Mouse (Mus musculus) inflammation-experienced regulatory T-cells, adult 6 months (primary cell): Measurements from ENCODE around the gene Tmcc3. TPM values are rescaled to one million over a fixed set of nuclear protein-coding genes. Genes with fewer than 3 reads are reported as not detected.

Experiments used
- ATAC-seq: one replicate; pipeline ENCODE4 v1.8.0; 2017
- polyA plus RNA-seq, 3 experiments: library from polyadenylated mRNA; unstranded; fragments of 100-300 nt; shearing (Covaris generic); gene quantifications; one replicate each; pipeline ENCODE4 v1.2.1; 2017

Gene Tmcc3
- polyA plus RNA-seq, 3 experiments from 2014 or later, result 0.38 to 1.6 (median 1.0) TPM

DNA sequence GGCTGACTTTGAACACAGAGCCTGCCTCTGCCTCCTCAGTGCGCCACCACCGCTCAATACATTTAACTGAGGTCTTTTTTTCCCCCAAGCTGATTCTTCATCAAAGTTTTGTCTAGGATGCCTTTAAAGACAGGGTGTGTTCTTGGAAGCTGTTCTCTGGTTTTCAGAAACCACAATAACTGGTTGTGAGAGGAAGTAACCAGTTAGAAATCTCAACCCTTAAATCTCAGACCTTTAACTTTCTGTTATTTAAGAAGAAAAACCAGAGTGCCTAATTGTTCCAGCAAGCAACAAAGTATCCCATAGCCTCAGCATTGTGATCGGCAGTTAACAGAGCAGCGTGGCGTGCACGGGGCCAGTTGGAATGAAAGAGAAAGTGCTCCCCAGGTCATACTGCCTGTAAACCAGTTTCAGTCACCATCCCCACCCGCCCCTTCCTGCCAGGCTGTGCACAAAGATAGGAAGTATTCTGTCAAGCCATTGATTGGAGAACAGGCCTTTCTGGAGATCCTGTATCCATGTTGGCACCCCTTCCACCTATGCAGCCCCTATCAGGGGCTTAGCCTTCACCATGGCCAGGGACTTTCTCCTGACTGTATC lies 240.3 kb downstream of the Tmcc3 start:
- peak; percentile 87 for ATAC-seq

DNA sequence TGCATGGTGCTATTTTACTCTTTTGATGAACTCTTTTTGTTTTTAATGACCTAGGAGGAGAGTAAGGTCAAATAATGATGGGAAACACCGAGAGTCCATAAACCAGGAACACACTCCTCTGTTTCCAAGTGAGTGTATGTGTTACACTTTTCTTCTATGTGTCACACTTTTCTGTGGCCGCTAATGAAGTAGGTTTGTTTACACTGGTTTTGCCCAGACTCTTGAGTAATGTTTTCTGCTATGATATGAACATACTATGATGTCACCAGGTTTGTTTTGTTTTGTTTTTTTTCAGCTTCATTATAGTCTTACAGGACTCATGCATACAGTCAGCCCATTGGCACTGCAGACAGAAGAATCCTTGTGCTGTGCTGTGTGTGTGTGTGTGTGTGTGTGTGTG lies 243.6 kb downstream of the Tmcc3 start:
- no peak for ATAC-seq

DNA sequence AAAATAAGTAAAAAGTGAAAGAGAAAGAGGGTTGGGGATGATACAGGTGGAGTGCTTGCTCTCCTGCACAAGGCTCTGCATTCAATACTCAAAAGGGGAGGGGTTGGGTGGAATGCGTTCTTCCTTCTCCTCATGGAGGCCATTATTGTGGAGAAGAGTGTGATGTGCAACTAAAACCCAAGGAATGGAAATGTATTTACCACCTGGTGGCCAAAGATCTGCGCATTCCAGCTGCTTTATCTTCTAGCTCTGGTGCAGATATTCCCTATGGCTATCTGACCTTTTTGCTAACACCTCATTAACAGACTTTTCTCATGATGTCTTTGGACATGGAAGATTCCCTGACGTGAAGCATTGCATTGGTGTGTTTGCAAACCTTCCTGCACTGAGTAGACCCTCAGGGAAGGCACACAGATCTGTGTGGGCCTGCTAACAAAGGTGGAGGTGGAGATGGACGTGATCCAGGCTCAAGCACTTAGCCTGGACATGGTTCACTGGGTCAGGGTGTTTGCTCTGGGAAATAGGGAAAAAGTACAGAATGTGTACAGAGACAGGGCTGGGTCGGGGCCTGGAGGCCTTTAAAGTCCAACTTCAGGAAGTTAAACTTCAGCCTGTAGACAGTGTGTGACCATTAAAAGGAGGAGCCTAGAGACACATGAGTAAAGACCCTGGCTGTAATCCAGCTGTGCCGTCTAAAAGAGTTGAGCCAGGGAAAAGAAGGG lies 245.8 kb downstream of the Tmcc3 start:
- no peak for ATAC-seq

DNA sequence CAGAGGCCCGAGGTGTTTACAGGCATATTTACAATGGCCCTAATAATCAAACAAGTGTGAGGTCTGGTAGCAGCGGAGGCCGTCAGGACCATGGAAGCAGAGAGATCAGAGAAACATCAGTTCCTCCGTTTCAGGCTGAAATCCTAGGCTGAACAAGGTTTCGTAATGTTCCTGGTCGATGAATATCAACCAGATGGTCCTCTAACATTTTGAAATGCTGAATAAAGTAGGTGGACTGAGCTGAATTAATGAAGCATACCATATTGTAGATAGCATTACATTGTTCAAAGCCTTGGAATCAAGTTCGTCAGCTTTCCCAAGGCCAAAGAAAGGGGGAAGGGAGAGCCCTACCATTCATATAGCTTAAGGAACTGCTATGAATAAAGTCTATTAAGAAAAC lies 247.1 kb downstream of the Tmcc3 start:
- no peak for ATAC-seq

DNA sequence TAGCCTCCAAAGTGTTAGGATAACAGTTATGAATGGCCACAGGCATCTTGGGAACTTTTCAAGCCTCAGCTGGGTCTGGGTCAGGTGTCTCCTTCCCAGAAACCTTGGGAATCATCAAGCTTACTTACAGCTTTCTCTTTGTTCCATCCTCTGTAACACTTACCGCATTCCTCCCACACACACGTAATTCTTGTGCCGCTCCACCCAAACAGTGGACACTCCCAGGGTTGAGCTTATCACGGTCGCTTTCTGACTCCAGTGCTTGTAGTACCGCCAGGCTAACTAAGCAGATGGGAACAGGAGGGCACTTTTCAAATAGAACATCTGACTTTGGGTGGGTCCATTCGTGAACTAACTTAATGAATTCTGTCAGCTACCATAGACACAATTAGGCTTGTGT lies 249.6 kb downstream of the Tmcc3 start:
- no peak for ATAC-seq

DNA sequence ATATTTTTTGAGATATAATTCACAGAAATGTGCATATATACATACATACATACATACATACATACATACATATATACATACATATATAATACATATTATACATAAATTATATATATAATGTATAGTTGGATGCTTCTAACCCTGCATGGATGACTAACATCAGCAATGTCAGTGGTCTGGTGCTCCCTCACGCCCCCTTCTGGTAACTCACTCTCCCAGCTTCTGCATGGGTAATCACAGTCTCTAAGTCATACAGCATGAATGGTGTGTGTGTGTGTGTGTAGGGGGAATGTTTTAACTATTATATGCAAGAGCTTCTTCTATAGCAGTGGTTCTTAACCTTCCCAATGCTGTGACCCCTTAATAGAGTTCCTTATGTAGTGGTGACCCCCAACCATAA lies 250.4 kb downstream of the Tmcc3 start:
- ATAC-seq, result no peak

DNA sequence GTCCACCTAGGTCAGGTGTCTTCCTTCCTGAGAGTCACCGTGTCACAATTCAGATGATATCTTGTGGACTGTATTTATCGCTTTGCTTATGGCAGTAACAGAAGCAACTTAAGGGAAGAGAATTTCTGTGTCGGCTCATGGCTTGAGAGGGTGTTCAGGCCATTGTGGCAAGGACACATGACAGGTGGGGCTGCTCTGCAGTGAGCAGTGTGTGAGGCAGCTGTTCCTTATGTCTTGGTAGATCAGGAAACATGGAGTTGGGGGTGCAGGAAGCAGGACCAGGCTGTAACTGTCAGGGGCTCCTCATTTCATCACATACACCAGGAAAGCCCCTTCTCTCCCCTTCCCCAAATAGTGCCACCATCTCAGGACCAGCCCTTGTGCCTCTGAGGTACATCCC lies 251.2 kb downstream of the Tmcc3 start:
- no peak for ATAC-seq

DNA sequence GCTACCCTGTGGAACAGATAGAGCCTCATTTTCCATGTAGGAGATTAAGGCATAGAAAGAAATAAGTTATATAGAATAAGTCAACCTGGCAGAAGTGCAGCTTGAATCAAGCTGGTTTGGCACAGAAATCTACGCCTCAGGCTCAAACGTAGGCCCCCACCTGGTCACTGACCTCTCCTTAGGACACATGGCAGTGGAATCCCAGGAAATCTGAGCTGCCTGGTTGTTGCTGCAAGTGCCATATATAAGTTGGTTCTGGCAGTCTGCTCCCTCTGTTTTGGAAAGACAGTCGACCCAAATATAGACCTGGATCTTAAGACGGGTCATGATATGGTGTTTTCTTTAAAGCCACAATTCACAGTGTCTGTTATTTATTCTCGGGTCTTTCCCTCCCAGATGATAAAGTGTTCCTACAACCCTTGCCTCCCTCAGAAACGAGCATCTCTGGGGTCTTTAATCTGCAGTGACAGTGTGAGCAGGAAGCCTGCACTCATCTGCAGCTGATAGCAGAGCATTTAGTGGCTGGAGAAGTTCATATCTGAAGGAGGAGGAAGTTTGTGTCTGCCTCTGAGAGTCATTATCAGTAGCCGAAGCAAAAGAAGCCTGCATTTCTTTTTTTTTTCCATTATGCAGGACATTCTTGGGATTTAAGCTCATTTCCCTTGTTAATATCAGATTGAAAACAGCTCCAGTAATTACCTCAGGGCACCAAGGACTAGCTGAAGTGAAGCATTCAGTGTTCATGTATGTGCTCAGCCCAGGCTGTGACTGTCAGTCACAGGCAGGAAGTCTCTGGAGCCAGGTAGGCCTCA lies 253.9 kb downstream of the Tmcc3 start:
- no peak for ATAC-seq

DNA sequence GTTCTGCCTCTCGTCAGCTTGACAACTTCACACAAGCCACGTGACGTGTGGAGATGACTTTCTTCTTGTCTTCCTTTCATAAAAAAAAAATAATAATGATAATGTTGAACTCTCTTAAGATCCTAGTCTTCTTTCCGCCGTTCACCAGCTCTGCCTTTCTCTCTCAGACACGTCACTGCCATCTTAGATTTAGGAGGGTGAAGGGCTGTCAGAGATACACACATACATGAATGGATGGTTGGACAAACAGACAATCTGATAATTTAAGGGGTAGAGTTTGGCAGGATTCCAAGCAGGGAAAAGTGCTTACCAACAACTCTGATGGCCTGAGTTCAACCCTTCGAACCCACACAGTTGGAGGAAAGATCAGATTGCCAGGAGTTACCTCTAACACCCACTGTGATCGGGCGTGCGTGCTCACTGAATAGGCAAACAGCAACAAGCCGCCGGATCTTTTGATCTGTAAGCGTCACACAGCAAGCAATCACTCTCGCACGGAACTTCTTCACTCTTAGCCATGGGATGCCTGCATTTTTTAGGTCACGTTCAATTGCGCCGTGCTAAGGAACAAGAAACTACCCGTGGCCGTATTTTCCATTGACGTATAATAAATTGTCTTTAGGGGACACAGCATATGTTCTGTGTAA lies 254.6 kb downstream of the Tmcc3 start:
- no peak for ATAC-seq

DNA sequence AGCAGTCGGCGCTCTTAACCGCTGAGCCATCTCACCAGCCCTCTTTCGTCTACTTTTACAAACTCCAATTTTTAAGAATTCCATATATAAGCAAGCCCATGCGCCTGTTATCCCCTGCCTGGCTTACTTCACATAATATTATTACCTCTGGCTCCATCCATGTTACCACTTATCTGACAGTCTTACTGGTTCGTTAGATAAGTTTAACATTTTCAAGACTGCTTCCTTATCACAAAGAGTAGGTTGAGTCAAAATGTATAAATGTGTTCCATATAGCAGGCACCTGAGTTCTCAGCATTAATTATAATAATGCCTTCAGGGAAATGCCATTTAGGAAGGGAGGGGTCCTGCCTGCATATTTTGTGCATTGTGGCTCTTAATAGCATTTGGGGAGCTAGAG lies 255.5 kb downstream of the Tmcc3 start:
- no peak for ATAC-seq

DNA sequence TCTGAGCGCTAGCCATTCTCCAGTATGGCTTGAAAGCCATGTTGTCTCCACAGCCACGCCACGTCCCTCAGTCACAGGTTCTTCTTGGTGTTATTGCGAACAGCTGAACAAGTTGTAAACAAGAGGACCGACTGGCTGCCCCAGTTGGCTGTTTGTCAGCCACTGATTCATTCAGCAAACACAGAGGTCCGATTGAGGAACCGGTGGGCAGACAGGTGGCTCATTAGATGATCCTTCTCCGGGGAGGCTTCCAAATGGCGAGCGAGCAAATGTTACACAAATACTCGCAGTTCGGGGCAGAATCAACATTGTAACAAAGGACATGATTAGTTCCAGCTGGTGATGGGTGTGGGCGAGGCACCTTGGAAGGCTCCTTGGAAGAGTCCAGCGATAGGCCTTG lies 256.2 kb downstream of the Tmcc3 start:
- no peak for ATAC-seq

DNA sequence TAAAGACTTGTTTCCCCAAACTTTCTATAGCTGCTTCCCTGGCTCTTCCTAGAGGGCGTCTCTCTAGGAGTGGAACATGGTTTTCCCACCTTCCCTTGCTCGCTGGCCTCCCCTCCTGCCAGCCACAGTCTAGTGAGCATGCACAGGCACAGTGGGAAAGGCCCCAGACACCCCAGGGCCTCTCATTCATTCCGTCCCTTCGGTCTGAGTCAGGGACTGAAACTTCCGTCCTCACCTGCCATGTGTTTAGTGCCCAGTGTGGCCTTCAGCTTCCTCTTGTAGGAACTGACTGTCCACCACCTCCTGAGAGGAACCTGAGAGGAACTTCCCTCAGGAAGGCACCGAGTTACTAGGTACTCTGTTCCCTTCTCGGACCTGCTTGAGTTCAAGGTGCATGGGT lies 257.1 kb downstream of the Tmcc3 start:
- ATAC-seq, result no peak

DNA sequence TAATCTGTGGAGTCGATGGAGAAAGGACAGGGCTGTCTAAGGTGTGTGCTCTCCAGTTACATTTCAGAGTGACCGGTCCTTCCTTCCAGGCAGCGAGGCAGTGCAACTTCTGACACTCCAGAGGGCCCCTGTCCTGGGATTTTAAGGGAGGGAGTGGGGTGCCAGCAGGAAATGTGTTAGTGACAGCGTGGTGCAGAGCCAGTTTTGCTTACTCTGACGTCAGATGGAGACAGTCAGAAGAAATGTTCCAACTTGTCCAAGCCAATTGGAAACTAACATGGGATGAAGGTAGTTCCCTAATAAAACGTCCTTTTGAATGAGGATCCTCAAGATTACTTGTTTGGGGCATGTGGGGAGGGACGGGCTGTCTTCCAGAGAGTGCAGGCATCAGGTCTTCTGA lies 258.0 kb downstream of the Tmcc3 start:
- ATAC-seq, result no peak

DNA sequence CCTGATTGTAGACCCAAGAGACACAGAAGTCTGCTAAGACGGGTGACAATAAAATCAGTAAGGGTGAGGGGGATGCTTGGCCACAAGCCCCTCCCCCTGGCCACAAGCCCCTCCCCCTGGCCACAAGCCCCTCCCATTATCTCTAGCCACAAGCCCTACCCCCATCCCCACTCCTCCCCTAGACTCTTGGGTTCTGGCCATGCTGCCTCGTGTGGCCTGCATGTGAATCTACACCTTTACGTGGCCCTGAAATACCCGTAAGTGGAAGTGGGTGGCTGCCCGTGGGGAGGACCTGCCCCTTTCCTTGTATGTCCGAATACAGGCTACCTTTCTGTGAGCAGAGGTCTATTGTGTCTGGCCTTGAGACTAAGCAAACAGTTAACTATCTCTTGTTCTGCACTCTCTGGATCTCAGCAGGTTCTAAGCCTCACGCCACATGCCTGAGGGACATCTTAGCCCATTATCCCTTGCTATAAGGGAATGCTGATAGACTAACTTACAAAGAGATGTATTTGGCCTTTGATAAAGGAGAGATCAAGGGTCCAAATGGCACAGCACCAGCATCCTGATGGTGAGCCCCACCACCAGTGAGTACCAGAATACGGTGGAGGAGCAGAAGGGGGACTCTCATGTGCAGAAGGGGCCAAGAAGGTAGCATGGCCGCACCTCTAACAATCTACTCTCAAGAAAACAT lies 260.3 kb downstream of the Tmcc3 start:
- ATAC-seq, result no peak

DNA sequence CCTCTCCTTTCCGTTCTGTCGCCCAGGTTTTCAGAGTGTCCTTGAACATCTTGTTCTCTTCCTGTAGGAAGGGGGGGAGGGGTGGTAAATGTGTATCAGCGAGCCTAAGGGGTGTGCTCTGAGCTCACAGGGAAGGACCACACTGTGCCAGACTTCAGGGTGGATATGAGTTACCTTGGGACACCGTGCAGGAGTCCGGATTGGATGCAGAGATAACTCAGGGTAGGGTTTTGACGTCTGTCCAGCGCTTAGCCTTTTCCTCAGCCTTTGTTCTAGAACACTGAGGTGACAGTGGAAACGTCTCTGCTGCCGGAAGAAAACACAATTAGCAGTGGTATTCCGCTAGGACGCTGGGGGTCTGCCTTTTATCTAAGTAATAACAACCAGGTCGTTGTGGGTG lies 261.0 kb downstream of the Tmcc3 start:
- no peak for ATAC-seq

DNA sequence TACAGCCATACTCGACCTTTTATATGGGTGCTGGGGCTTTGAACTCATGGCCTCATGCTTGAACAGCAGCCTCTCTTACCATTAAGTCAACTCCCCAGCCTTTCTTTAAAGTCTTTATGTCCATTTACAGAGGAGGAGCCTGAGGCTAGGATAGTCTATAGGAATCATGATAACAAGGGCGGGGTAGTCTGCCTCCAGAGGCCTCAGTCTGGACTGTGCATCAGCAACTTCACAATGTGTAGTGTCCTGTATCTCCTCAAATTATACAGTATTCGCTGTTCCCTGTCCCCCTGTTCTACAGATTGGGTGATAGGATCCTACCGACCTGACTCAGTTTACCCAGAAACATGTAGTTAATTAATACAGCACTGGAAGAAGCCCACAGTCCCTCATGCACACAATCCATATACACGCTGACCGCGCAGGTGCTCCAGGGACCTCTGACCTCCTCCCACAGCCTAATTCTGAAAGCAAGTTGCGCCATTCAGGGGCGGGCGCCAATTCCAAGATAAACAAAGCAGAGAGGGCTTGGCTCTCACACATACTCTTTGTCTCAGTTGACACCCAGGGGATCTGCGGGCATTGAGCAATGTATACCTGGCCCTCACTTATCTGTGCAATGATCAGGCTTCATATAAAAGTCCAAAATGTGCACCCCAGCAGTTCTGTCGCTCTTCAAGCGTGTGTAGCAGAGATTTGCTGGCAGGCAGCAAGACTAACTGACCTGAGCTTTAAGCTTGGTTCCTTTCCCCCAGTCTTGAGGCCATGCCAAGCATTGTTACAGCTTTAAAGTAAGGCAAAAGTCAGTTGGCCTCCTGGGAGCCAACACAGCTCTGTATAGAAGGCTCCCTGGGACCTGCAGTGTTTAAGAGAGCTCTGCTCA lies 262.9 kb downstream of the Tmcc3 start:
- ATAC-seq, result no peak

DNA sequence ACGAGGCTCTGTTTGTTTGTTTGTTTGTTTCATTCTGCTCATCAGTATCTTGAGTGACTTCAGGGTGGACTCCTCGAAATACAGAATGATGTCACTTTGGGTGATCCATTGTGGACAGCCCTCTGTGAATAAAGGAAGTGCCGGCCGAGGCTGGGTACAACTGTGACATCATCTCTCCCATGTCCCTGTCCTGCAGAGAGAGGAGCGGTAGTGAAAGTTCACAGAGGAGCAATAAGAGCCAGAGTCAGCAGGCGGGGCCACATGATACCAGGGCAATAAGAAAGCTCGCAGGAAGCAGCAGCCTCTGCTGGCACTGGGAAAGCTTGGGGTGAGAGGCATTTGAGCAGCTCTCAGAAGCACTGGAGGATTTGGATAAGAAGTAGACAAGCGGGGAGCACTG lies 264.2 kb downstream of the Tmcc3 start:
- no peak for ATAC-seq

DNA sequence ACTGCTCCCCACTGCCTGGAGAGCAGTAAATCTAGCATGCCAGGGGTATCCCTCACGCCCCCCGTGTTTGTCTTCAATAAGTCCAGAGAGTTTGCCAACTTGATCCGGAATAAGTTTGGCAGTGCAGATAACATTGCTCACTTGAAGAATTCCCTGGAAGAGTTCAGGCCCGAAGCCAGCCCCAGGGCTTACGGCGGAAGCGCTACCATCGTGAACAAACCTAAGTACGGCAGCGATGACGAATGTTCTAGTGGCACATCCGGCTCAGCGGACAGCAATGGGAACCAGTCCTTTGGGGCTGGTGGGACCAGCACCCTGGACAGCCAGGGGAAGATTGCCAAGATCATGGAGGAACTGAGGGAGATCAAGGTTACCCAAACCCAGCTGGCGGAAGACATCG lies 267.1 kb downstream of the Tmcc3 start:
- ATAC-seq, result no peak

DNA sequence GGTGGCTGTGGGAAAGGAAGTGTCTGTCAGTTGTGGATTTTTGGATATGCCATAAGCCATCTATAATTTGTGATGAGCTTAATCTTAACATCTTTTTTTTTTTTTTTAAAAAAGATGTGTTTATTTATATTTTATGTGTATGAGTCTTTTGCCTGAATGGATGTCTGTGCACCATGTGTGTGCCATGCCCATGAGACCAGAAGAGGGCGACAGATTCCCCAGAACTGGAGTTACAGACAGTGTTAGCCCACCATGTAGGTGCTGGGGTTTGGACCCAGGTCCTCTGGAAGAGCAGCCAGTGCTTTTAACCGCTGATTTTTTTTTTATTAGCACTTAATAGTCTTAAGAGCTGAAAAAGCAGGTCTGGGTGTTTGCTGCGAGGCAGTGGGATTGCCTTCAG lies 269.6 kb downstream of the Tmcc3 start:
- ATAC-seq, result no peak

DNA sequence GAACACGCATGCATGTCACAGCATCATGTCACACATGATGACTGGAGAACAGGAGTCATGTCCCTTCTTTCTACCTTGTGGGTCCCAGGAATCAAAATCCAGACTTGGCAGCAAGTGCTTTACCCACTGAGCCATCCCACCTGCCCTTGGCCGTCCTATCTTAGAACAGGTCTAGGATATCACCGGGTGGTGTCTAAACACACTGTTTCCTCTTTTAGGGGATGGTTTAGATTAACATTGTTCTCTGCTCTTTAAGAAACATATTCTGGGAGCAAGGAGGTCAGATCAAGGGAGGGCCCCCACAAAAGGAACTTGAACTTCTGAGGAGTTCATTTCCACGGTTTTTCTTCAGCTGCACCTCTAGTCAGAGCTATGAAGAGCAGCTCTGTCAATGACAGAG lies 272.0 kb downstream of the Tmcc3 start:
- ATAC-seq, result no peak

DNA sequence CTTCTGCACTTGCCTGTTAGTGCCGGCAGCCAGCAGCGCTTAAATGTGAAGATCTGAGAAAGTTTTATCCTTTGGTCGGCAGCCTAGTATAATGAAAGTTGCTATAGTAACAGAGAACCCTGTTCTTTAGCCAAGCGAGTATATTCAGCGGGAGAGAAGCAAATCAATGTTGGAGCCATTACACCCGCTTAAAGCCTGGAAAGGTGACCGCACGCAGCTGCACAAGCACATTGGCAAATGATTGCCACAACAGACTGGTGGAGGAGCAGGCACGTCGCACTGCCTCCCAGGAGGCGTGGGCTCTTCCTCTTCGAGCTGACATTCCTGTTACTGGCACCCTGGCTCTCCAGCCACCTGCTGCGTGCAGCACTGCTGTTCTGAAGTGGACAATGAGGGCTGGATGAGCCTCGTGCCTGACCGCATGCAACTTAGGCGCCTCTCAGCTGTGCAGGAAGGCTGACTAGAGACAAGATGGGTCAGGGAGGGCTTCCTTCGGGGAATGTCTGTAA lies 273.2 kb downstream of the Tmcc3 start:
- ATAC-seq, result no peak

DNA sequence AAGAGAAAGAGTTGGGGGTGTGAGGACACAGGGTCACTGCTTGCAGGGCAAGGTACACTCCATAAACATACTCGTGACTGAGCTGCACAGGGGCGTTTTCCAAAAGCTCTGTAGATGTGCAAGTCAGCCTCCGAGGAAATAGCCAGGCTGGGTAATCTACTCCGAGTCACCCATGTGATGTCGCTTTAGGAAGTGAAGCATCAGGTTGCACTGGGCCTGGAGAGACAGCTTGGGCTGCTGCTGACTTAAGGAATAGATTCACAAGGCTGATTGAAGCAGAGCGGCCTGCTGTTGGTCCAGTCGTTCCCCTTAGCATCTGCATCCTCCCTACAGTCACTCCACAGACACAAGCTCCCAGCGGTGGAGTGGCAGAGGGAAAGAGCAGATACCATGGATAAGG lies 274.1 kb downstream of the Tmcc3 start:
- ATAC-seq, result no peak
